Mouse (Mus musculus) gastrocnemius, postnatal 14 days (tissue): Measurements from ENCODE around the gene Tktl1. TPM values are rescaled to one million over a fixed set of nuclear protein-coding genes. Genes with fewer than 3 reads are reported as not detected.
A peak's percentile ranks its signal among the peaks of the same experiment; 100 is the strongest.
"Not testable (repeated sequence)": the region's sequence is repeated elsewhere in the genome, so short reads cannot be mapped to it uniquely, and the experiment has no call there.

Experiments used
- DNase-seq: peaks from one replicate; pipeline ENCODE4 v3.0.0; 2021; ENCODE audit warnings: mixed read lengths
- intact Hi-C: fragments of 180-260 bp; cut with DNase I; formaldehyde crosslinking; loops from one replicate; pipeline ENCODE4 v1.15.1; 2025; ENCODE audit warnings: low total_unique reads
- long read RNA-seq, 2 experiments: library from polyadenylated mRNA; stranded (forward); transcript quantifications; one replicate each; pipeline ENCODE4 v2.0.0; 2021
- total RNA-seq, 2 experiments: library from RNA; stranded (reverse); gene quantifications; 2 replicates each; pipeline ENCODE4 v1.2.3; 2021

Tktl1 gene
- total RNA-seq: not detected
- long read RNA-seq, experiment 1: 0 reads
- long read RNA-seq, experiment 2: 0 reads

DNA sequence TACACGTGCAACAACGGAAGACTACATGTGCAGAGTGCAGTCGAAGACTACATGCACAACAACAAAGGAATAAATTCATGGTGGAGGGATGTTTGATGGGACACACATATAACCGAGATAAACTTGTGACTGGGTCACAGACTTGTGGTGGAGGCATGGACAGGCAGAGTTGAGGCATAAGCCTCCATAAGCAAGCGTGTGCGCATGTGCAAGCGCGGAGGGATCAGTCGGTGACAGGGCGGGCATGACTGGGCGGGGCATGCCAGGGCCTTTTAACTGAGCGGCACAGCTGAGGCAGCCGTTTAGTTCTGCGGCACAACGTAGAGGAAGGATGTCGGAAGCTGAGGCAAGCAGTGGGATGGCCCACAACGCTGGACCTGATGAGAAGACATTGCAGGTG, at the start of gene Tktl1:
TSS of gene Tktl1 (plus strand) at position 301 of the 400 bp plus-strand sequence.
- no peak for DNase-seq
- intact Hi-C loops: no loop called here

DNA sequence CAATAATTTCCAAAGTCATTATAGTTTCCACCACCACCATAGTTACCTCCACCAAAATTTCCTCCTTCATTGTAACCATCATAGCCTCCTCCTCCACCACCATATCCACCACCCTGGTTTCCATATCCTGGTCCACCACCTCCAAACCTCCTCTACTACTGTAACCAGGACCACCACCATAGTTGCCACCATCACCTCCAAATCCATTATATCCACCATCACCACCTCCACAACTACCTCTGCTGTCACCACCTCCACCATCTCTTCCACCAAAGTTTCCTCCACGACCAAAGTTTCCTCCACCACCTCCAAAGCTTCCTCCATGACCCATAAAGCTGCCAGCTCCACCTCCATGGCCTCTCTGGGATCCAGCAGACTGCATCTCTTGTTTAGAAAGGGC, 41.8 kb upstream of the Tktl1 start, which contains the start of gene Mecp2:
TSS of gene Mecp2 (minus strand) at position 101 of the 400 bp plus-strand sequence.
- DNase-seq, intact Hi-C loops: not testable (repeated sequence)

DNA sequence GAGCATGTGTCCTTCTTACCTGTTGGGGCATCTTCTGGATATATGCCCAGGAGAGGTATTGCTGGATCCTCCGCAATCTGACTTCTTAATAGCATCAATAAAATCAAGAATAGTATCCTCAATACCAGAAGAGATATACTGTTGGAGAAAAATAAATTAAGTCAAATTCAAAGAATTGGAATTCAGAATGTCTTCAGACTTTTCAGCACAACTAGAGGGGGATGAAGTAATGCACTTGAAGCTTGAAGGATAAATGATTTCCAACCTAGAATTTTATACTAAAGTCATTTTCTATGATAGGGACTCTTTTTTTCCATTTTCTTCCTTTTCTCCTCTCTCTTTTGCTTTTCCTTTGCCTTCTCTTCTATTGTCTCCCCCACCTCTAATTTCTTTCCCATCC, 9.3 kb upstream of the Tktl1 start, which contains the start of gene Tex28:
TSS of gene Tex28 (minus strand) at position 101 of the 400 bp plus-strand sequence.
- DNase-seq: no peak

DNA sequence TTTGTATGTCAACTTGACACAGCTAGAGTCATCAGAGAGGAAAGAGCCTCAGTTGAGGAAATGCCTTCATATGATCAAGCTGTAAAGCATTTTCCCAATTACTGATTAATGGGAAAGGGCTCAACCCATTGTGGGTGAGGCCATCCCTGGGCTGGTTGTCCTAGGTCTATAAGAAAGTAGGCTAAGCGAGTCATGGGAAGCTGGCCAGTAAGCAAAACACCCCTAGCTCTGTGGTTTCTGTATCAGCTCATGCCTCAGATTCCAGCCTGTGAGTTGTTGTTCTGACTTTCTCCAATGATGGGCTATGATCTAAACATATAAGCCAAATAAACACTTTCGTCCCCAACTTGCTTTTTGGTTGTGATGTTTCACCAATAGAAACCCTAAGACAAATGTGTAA, 26.5 kb downstream of the Tktl1 start:
- intact Hi-C loops: no loop called here
- DNase-seq: no peak

More for the DNA sequence above, 9.3 kb upstream of the Tktl1 start, which contains the start of gene Tex28:
- intact Hi-C loops: no loop called here

DNA sequence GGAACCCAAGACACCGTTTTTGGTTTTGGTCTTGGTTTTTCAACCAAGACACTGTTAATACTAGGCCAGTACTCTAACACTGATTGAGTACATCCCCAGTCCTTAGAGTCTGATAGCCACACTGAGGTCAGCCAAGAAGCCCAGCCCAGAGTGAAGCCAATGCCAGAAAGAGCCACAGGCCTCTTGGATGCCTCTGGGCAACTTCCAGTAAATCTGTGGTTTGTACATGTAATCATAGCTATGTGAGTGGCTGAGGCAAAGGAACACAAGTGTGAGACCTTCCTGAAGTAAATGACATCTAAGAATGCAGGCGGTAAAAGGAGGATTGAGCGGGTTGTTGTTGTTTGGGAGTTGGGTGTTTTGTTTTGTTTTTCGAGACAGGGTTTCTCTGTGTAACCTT, 41.4 kb downstream of the Tktl1 start:
- no peak for DNase-seq
- intact Hi-C loops: no loop called here

DNA sequence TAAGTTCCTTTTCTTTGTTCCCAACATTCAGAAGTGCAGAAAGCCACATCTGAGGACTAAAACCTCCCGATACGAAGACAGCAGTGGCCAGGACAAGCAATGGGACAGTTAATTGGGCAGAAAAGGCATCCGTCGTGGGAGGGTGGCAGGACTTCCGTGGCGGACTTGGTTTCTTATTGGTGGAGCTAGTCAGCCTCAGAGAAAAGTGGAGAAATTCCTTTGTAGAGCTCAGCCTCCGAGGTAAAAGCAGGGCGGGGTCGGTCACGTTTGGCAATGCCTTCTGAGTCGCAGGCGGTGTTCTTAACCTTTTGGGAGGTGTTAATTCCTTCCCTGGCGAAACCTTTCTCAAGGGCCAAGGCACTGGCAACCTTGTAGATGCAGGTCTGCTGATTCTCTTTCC, 42.4 kb downstream of the Tktl1 start:
- no peak for DNase-seq
- intact Hi-C loops: no loop called here

DNA sequence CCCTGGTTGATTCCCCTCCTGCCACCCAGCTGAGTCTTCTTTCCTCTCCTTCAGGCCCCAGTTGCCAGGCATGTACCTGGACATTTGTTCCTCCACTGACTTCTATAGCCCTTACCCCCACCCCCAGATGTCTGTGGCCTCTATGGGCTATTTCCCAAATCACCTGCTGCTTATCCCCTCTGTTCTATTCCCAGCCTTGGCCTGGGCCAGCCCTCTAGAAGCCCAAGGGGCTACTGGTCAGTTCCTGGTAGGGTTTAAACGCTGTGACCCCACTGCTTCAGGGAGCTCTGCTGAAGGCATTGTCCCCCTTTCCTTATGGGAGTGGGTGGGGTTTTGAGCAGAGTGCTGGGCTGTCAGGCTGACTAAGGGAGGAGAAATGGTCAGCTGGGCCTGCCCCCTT, 43.0 kb downstream of the Tktl1 start:
- DNase-seq, intact Hi-C loops: not testable (repeated sequence)

DNA sequence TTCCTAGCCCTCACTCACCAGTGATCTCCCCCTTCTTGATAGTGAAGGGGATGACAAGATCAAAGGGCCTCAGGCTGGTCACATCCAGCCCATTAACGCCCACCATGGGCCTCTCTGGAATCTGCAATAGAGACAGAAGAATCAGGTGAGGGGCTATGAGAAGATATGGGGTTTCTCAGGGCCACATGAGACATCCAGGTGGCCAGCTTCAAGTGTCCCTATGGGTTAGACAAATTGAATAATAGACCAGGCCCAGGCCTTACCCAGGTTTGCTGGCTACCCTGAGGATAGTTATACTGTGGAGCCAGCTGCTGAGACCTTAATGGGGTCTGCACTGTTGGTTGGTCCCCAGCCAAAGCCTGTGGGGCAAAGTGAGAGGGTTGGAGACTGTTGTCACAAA, 53.0 kb downstream of the Tktl1 start:
- intact Hi-C loops: no loop called here
- no peak for DNase-seq

DNA sequence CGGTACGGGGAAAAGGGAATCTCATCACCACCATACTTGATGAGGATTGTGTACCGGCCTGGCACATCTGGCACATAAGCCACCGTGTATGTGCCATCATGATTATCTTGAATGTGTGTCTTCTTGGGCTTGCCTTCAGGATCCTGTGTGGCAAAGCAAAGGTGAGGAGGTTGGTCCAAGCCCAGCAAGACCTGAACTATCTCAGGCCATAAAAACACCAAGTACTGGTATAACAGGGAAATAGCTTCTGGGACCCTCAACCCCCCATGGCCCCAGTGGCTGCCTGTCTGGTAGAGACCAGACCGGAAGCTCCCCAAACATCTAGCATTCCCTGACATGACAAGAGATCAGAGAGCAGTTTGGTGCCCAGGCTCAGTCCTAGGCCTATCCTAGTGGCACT, 56.1 kb downstream of the Tktl1 start:
- intact Hi-C loops: no loop called here
- no peak for DNase-seq

DNA sequence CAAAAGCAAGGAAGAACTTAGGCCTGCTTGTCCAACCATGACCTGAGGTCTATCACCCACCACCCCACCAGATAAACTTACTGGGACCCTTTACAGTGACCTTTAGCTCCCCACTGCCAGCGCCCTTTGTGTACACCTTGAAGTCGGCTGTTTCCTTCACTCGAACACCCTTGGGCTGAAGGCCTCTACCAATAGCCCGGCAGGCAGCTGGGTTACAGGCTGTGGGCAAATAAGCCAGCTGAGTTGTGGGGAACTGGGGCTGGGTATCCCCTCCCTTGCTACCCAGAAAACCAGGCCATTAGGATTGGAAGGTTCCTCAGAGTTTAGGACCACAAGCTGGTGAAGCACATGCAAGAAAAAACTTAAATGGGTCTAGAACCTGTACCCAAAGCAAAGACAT, 63.3 kb downstream of the Tktl1 start:
- DNase-seq: no peak
- intact Hi-C loops: no loop called here

DNA sequence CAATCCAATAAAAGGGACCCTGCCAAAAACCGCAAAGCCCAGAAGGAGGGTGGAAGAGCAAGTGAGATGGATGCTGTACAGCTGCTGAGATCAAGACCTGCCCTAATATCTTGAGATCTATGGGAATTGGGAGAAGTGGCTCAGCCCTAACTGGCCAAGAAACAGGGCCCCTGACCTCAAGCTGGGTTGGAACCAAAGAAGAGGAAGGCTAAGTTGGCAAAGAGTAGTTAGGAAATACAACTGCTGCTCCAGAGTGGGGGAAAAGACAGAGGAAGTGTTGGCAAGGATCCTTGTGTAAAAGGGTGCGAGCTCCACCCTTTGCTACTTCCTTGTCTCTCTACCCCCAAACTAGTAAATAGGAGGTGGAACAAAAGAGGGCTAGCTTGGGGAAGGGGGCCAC, 66.3 kb downstream of the Tktl1 start:
- DNase-seq: no peak
- intact Hi-C loops: no loop called here

DNA sequence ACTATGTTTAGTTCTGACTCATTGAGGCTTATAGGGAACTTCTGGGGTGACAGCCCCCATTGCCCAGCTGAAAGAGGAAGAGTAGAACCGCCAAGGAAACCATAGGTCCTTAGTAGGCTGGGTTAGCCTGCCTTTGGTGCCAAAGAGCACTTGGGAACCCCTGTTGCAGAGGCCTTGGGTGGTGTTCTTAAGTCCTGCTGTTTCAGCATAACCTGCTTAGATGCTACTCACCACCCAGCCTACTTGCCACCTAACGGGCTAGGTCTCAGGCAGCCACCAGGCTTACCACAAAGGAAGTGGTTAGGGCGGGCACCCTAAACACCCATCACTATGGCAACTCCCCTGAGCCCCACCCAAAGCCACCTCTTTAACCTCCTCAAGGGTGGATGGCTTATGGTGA, 66.7 kb downstream of the Tktl1 start:
- intact Hi-C loops: no loop called here
- no peak for DNase-seq

DNA sequence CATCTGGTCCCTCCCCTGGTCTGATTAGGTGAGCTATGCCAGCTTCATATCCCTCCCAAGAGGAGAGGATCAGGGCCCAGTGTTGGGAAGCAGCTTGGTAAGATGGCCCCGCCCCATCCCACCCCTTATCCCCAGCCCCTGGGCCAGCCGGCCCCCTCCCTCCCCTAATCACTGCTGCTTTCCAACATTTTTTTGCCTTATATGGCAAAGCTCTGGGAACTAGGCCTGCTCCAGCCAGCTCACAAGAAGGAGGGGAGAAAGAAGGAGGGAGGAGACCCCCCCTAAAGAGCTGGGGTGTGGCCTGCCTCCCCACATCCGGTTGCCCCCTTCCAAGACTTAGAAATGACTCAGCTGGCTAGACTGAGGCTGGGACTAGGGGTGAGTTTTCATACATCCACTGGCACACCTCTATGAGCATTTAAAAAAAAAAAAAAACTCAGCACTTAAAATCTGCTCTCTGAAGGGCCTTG, 67.6 kb downstream of the Tktl1 start:
- intact Hi-C loops: no loop called here
- peak; percentile 57 for DNase-seq

DNA sequence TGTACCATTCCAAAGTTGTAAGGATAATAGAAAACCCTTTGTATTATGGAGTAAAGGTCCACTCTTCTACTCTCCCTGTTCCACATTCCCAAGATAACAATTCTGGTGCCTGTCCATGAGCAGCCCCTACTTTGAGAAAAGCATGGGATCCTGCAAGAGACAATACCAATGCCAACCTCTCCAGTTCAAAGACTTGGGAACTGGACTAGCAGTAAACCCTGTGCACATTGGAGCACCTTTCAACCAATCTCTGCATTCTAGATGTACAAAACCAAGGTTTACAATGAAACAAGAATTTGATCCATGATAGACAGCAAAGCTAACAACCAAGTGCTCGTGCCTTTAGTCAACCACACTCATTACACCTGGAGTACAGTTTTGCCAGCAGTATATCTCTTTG, 68.0 kb downstream of the Tktl1 start:
- DNase-seq: no peak
- intact Hi-C loops: no loop called here

DNA sequence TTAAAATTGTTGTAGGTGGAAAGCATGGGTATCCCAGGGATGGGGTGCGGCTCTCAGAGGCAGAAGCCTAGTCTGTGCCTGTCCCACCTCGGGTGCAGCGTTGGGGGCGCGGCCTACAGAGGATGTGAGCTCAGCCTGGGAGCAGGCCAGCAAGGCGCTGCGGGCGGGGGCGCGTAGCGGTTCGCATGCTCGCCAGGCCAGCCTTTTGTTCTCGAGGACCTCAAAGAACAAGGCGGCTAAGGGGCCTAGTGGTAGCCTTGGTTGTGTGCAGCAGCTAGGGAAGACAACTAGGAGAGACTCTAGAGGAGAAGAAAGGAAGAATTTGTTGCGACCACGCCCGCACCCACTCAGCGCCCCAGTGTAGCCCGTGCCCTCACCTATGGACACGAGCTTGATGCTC, 68.6 kb downstream of the Tktl1 start:
- intact Hi-C loops: no loop called here

DNA sequence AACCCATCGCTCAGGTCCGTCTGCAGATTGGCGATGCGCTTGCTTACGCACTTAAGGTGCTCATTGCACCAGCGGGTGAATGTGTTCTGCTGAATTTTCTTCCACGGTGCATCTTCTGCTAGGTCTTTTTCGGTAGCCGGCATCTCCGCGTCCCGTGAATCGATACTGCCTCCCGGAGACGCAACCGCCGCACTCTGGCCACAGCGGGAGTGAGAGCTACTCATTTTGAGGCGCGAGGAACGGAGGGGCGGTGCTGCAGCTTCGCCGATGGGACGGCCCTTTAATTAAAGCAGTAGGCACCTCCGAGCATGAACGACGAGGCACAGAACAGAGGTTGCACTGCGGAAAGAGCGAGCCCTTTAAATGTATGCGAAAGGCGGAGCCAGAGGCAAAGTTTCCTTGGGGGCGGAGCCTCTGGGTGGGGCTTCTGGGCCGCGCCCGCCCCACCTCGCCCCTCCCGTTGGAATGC, 69.2 kb downstream of the Tktl1 start:
- peak; percentile 83 for DNase-seq
- intact Hi-C loops: no loop called here

More for the DNA sequence above, 68.6 kb downstream of the Tktl1 start:
- peak; percentile 86 for DNase-seq

DNA sequence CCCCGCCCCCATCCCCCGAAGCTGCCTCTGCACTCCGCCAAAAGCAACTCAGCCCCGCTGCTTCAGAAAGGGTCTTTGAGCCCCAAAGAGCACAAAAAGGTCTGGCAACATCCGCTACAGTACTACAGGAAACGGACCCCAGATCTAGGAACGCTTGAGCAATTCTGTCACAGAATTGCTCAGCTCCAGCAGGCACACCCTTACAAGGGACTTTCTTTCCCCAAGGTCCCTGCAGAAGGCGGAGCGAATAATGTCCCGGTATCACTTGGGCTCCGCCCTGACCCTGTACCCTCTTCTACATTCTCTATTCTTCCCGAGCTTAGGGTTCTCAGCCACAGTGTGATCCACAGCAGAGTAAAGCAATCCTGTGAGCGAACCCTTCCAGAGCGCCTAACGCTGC, 69.6 kb downstream of the Tktl1 start:
- no peak for DNase-seq
- intact Hi-C loops: no loop called here

DNA sequence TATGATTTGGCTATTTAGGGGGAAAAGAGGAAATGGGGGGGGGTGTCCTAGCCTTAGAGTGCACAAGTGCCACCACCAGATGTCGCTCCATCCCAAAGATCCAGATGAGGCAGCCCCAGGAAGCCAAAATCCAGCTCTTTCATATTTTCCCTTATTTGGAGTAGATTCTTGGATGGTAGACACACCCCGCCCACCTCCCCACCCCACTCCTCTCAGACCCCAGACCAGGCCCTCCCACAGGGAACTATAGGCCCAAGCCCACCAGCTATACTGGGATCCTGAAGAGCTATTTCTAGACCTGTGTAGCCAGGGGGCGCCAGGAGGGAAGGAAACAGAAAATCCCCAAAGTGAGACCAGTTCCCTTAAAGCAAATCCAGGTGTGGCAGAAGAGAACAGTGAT, 71.6 kb downstream of the Tktl1 start:
- intact Hi-C loops: no loop called here

DNA sequence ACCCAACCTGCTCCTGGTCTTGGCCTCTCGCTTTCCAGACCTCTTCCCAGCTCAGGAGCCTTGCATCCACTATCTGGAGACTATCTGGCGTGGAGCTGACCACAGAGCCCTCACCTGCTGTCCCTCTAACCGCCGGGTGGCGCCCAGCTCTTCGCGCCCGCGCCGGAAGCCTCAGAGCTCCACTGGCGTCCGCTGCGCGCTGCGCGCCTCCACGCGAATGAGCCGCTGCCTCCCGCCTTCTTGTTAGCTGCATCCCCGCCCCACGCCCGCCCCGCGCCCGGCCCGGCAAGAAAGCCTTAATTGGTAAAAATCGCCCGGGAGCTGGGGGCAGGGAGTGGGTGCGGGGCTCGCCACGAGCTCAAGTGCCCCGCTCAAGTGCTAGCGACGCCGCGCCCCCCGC, 72.6 kb downstream of the Tktl1 start, which contains the start of gene Flna:
TSS of gene Flna (minus strand) at position 206 of the 400 bp plus-strand sequence.
- intact Hi-C loops: loop anchor here (5.0 kb wide), 1 partner anchor 163 kb away; no protein-coding TSS in a partner anchor
- DNase-seq: peak; percentile 64

More for the DNA sequence above, 71.6 kb downstream of the Tktl1 start:
- DNase-seq: peak; percentile 53

DNA sequence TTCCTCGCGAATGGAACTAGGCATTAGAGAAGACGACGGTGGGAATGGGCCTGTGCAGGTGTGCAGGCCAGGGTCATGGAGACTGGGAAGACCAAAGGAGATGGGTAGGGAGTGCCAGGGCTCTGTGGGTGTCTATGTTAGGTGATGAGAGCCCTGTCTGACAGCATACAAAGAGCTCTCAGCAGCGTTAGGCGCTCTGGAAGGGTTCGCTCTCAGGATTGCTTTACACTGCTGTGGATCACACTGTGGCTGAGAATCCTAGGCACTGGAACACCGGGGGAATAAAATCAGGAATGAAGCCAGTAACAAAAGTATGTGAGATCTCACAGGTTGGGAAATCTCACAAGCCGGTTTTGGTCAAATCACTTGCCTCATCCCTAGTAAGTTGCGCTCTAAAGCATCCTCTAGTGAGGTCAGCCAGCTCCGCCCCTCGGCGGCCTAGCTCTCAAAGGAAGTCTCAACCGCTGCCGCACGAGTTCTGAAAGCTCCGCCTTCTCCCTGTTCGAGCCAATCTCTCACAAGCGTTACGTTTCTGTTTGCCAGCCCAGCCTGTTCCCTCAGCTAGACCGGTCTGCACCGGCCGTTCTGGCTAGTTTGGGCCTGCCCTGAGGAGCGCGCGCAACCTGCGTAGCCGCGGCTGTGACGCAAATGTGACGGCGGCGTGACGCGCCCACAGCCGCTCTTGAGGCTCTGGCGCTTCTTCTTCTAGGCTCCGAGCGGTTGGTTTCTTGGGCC, 77.3 kb downstream of the Tktl1 start, which contains the start of gene Emd:
TSS of gene Emd (plus strand) at position 535 of the 735 bp plus-strand sequence.
- intact Hi-C loops: loop anchor here (5.0 kb wide), 1 partner anchor 158 kb away; no protein-coding TSS in a partner anchor
- peak; percentile 84 for DNase-seq
